Mouse (Mus musculus): ENCODE results near the gene Ager. TPM values are rescaled to one million over a fixed set of nuclear protein-coding genes. Genes with fewer than 3 reads are reported as not detected.

Ager gene
- under 1 TPM; 0.82 to 0.99 TPM for total RNA-seq (2021)
- long read RNA-seq, experiment 1 = 0 reads
- long read RNA-seq, experiment 2 = 0 reads

DNA sequence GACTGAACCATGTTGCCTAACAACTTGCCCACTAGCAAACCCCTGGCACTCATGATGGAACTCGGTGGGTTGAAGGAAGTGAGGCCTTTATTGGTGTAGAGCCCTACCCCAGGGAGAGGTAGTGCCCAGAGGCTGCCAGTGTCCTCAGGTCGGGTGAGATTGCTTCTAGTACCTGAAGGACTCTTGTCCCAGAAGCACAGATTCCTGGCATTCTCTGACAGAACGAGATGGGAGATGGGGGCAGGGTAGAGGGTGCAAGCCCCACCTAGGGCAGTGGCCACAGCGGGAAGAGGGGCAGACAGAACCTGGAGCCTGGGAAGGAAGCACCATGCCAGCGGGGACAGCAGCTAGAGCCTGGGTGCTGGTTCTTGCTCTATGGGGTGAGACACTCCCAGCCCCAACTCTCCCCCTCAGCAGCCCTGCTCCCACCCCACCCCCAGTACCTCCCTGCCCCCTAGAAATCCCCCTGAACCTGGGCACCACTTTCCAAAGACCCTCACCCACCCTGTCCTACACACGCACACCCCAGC is at the start of gene Ager:
Ager (plus strand) TSS at position 297 of the 530 bp plus-strand sequence.
- DNase-seq = no peak

DNA sequence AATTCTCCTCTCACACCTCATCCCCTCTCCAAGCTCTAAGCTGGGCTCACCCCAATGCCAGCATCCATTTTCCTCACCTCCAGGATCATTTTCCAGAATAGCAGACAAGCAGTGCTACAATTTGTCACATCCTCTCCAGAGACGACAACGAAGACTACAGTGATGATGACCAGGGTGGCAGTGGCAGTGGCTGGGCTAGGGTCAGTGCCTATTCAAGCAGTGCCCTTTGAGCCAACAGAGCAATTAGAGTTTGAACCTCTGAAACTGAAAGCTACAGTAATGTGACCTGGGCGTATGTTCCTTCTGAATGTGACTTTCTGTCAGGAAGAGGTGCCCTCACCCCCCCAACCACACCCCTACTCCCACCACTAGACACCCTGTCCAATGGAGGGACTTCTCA is 48.5 kb upstream of the Ager start:
- no peak for DNase-seq

DNA sequence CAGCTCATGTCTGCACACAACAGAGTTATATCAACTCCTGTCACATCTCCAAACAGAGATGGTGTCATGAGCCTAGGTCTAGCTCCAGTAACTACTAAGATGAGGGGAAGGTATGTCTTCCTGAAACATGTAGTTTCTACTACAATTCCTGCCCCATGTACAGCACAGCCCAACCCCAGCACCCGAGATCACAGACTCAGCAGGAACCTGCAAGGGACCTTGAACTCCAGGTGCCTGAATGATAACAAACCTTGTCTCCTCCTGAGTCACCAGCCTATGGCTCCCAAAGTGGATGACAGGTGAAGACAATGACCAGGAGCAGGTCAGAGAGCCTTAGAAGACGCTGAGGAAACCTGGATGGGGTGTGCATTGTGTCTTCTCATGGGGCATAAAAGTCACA is 47.8 kb upstream of the Ager start:
- DNase-seq = no peak

DNA sequence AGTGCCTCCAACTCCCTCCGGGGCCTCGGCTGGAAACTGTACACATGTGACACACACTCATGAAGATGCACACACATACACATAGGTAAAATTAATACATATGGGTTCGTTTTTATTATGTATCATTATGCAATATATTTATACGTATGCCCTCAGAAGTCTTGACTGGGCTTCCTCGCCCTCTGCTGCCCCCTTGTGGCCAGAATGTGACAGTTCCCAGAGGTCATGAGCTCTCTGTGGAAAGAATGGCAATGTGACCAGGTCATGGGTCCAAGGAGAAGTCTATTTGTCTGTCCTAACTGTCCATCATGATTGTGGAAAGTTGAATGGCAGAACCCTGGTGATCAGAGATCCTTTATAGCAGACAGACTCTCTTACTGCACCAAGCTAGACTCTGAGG is 42.2 kb upstream of the Ager start:
- peak; percentile 87 to 90 for DNase-seq

DNA sequence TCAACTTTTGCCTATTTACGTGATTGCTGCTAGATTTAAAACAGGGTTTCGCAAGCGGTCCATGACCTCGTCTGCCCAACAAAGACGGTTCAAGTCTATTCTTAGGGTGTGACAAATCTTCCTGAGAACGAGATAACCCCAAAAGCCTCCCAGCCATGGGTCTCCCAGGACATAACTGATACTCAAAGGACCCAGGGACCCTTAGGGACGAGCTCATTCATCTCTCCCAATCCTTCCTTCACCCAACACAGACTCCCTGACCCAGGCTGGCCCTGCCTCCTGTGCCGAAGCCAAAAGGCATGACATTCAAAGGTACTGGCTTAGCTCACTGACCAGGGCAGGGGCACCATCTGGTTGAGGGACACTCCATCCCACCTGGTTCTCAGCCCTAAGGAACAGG is 41.3 kb upstream of the Ager start:
- no peak for DNase-seq

DNA sequence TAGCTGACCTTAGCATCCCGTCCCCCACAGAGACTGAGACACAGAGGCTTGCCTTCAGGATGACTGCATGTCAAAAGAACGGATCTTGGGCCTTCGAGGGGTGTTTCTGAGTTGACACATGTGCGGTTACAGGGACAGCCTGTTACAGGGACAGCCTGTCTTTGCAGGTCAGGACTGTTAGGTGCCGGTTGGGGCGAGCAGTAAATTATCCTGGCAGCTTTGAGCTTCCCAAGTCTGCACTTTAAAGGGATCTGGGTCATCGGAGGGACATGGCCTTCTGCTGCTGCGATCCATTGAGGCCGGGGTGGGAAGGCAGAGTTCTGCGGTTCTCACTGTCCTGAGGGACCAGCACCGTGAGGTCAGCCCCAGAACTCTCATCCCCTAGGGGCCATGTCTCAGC is 40.3 kb upstream of the Ager start:
- peak in 1 of 2 experiments; percentile 27 for DNase-seq

DNA sequence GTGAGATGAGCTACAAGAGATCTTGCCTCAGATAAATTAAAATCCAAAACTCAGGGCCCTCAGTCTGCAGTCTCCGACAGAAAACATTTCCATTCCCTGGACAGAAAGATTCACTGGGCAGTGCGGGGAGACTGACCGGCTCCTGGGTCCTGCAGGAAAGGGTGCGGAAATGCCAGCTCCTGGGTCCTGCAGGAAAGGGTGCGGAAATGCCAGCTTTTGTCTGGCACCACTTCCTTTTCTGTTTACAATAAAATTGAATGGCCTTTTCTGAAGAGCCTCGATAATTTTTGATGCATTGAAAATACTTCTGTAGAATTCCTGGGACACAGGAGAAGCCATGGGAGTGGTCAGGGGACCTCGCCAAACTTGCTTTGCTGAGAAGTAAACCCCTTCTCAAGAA is 38.5 kb upstream of the Ager start:
- DNase-seq = no peak

DNA sequence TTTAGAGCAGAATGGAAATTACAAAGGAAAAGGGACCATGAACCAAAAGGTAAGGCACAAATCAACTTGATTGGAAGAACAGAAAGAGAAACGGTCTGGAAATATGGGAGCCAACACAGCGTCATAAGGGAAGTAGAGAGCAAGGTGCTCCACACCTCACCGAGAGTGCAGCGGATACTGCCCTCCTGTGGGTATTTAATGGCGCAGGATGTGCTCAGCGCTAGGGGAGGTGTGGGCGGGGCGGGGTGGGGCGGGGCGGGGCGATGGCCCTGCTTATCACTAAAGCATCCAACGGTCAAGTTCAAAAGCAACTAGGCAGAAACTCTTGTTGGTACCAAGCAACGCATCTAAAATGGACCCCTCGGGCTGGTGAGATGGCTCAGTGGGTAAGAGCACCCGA is 37.8 kb upstream of the Ager start:
- no peak for DNase-seq

DNA sequence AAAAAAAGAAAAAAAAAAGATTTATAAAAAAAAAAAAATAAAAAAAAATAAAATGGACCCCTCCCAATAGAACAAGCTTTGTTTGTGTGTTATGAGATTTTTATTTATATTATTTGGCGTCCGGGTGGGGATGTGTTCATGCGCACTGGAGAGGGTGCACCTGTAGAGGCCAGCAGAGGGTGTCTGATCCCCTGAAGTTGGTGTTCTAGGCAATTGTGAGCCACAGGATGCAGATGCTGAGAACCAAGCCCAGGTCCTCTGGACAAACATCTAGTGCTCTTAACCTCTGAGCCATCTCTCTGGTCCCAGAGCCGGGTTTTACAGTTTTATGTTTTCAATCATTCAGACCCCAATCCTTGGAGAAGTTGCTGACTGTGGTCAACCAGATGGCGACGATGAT is 37.2 kb upstream of the Ager start:
- DNase-seq = no peak

DNA sequence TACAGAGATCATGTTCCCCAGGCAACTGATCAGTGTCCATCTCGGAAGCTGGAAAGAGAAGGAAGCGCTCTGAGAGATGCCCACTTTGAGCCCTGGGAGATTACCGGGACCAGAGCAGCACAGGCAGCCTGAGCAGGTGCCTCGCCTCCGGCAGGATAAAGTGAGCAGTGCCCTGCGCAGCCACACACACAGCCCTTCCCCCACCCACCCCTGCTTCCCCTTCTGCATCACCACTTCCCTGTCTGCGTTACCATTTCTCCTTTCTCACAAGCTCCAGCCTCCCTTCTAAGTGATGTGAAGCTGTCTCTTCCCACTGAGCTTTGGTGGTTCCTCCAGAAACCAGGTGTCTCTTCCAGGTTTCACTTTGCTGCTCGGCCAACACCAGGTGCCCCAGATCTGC is 36.5 kb upstream of the Ager start:
- DNase-seq = no peak

DNA sequence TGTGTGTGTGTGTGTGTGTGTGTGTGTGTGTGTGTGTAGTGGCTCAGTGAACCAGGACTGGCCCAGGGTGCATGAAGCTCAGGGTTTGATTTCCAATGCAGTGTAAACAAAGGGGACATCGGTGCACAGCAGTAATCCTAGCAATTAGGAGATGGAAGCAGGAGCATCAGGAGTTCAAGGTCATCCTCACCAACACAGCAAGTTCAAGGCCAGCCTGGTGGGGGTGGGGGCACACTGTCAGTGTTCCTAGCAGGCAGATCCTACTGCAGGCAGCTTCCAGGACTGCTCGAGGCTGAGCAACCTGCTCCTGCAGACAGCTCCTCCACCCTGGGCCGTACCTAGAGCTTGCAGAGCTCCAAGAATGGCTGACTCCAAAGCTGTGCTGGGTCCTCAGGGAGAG is 35.1 kb upstream of the Ager start:
- DNase-seq = no peak

DNA sequence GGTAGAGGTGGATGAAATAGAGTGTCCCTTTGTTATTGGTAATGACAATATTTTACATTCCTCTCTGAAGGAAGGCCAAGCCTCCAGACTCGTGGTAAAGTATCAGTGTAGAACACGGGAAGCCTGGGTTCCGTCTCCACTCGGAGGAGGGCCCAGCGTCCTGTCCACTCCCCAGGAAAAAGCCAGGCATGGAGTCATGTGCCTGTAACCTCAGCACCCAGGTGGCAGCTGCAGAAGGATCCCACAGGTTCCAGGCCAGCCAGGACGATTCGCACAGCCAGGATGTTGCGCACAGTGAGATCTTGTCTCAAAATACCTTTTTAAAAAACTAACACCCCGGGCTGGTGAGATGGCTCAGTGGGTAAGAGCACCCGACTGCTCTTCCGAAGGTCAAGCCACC is 34.3 kb upstream of the Ager start:
- DNase-seq = no peak

DNA sequence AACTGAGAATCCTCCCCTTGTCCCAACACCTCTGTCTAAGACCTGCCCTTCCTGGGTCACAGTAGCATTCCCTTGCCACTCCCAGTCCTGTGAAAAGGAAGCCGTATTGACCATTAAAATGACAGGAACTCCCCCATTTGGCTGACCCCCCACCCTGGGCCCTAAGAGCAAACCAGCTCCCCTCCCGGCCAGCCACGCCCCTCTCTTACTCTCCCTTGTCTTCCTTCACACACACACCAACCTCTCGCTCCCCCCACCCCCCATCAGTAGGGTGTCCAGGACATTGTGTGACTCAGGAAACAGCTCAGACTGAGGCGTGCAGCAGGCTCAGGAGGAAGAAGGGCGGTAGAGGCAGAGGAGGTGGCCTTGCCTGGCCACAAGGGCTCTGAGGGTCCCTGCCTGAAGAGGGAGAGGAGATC is 33.6 kb upstream of the Ager start, which contains the start of gene Notch4:
Notch4 (plus strand) TSS at position 266 of the 419 bp plus-strand sequence.
- DNase-seq = peak; percentile 49 to 75

DNA sequence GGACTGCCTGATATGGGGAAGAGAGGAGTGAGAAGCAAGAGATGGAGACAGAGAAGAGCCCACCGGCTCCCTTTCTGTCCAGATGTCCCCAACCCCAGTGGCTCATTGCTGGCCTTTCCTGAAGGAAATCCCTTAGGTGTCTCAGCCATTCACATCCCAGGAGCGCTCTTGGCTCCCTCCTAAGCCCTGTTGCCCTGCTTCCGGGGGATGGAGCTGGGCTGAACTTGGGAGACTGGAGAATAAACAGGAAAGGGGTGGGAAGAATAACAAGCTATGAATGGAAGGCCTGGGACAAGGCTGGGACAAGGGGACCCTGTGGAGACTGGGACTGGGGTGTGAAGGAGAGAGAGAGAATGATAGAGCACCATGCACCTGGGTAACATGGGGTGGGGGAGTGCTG is 32.9 kb upstream of the Ager start:
- peak; percentile 51 to 55 for DNase-seq

DNA sequence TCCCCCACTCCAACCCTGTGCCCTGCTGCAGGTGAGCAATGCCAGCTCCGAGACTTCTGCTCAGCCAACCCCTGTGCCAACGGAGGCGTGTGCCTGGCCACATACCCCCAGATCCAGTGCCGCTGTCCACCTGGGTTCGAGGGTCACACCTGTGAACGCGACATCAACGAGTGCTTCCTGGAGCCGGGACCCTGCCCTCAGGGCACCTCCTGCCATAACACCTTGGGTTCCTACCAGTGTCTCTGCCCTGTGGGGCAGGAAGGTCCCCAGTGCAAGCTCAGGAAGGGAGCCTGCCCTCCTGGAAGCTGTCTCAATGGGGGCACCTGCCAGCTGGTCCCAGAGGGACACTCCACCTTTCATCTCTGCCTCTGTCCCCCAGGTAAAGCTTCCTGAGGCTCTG is 30.4 kb upstream of the Ager start:
- DNase-seq = no peak

DNA sequence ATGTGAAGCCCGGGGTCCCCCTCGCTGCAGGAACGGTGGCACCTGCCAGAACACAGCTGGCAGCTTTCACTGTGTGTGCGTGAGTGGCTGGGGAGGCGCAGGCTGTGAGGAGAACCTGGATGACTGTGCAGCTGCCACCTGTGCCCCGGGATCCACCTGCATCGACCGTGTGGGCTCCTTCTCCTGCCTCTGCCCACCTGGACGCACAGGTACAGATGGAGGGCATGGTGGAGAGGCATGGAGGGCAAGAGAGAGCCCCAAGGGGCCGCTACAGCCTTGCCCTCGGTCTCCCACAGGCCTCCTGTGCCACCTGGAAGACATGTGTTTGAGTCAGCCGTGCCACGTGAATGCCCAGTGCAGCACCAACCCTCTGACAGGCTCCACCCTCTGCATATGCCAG is 29.2 kb upstream of the Ager start:
- DNase-seq = no peak

DNA sequence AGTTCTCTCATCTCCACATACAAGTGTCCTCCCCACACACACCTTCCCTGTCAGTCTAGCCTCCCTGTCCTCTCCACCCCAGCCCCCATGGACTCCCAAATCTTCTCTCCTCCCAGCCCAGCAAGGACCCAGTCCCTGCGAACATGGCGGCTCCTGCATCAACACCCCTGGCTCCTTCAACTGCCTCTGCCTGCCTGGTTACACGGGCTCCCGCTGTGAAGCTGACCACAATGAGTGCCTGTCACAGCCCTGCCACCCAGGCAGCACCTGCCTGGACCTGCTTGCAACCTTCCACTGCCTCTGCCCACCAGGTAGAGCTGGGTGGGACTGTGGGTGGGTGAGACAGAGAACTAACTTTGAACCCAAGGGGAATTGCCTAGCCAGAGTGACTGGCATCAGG is 27.7 kb upstream of the Ager start:
- no peak for DNase-seq

DNA sequence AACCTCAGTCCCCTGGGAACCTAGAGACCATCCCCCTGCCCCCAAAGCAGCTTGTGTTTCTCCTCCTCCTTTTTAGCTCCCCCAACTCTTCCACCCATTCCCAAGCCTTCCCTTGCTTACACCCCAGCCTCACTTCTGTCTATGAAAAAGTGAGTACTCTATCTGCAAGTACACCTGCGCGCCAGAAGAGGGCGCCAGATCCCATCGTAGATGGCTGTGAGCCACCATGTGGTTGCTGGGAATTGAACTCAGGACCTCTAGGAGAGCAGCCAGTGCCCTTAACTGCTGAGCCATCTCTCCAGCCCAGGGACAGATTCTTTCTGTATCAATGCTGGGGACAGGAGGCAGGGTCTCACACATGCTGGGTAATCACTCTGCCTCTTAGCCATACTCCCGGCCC is 25.8 kb upstream of the Ager start:
- no peak for DNase-seq

DNA sequence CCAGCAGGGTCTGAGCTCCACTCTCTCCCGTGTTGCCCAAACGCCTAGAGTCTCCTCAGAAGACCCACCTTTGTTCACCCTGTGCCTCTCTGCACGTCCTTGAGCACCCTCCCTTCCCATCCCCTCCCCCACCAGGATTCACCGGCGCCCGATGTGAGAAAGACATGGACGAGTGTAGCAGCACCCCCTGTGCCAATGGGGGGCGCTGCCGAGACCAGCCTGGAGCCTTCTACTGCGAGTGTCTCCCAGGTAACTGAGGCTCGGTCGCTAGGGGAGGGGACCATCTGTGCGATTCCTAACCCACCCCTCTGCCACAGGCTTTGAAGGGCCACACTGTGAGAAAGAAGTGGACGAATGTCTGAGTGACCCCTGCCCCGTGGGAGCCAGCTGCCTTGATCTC is 25.3 kb upstream of the Ager start:
- no peak for DNase-seq

DNA sequence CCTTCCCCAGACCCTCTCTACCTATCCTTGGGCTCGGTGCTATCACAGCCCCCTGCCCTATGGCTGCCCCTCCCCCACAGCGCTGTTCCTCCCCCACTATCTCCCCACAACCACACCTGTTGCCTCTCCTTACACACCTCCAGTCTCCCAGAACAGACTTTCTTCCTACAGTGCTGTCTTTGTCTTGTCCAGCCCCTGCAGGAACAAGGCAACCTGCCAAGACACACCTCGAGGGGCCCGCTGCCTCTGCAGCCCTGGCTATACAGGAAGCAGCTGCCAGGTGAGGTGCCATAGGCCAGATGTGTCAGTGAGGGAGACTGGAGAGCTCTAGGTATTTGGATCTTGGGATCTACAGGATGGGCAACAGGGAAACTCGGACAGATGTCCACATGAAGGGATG is 21.1 kb upstream of the Ager start:
- no peak for DNase-seq

DNA sequence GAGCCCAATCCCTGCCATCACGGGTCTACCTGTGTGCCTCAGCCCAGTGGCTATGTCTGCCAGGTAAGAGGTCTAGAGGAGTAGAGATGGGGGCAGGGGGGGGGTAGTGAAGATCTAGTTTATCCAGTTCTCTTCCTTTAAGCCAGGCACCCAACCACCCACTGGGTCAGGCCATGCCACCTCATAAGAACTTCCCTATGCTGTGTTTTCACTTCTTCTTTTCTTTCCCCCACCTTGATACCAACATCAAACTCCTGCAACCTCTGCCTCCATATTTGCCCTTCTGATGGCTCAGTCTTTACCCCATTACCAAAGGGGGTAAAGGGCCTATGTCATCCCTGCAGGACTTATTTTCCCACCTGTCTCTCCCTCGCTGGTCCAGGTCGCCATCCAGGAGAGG is 19.6 kb upstream of the Ager start:
- no peak for DNase-seq

DNA sequence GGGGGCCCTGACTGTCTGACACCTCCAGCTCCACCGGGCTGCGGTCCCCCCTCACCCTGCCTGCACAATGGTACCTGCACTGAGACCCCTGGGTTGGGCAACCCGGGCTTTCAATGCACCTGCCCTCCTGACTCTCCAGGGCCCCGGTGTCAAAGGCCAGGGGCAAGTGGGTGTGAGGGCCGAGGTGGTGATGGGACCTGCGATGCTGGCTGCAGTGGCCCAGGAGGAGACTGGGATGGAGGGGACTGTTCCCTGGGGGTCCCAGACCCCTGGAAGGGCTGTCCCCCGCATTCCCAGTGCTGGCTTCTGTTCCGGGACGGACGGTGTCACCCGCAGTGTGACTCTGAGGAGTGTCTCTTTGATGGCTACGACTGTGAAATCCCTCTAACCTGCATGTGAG is 15.1 kb upstream of the Ager start:
- no peak for DNase-seq

DNA sequence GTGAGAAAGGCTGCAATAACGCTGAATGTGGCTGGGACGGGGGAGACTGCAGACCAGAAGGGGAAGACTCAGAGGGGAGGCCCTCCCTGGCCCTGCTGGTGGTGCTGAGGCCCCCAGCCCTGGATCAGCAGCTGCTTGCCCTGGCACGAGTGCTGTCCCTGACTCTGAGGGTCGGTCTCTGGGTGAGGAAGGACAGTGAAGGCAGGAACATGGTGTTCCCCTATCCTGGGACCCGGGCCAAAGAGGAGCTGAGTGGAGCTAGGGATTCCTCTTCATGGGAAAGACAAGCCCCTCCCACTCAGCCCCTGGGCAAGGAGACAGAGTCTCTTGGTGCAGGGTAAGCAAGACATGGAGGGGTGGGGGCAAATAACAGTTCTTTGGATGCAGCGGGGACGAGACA is 14.3 kb upstream of the Ager start:
- peak in 1 of 2 experiments; percentile 65 for DNase-seq

DNA sequence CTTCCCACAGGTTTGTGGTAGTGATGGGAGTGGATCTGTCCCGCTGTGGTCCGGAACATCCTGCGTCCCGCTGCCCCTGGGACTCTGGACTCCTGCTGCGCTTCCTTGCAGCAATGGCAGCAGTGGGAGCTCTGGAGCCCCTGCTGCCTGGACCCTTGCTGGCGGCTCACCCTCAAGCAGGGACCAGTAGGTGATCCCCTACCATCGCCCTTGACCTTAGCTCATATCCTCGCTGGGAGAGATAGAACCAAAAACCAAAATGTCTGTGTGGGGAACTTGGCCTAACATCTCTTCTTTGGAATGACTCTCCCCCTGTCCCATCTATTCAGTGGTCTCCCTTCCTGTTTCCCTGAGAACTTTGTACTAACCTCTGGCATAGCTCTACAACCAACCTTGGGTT is 13.8 kb upstream of the Ager start:
- no peak for DNase-seq

DNA sequence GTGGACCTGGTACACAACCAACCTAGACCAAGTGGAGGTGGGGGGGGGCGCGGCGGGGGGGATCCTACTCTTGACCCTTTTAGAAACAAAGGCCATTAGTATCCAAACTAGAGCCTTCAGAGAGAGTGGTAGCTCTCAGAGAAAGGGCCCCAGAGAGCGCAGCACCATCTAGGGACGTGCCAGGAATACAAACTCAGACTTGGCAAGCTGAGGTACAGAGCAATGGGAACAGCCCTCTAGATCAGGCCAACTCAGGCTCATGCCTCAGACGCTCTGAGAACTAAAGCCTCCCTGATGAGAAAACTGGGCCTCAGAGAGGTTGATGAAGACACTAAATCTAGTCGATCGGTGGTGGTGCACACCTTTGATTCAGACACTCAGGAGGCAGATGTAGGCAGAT is 12.5 kb upstream of the Ager start:
- no peak for DNase-seq

All from adrenal gland, postnatal 36 days (tissue).